Mouse (Mus musculus) ES-CJ7 (cell line): ENCODE data around the gene Etl4.
A peak's percentile ranks its signal among the peaks of the same experiment; 100 is the strongest.
"Not testable (repeated sequence)": the region's sequence is repeated elsewhere in the genome, so short reads cannot be mapped to it uniquely, and the experiment has no call there.

Source experiments
- DNase-seq: peaks from one replicate; pipeline ENCODE4 v3.0.0; 2011; ENCODE audit warnings: low read depth, low spot score

Etl4 gene

GRCm38 (mm10) chr2:20167073-20167472 is 257.5 kb downstream of the Etl4 start:
- DNase-seq: no peak

GRCm38 (mm10) chr2:20167566-20167965 is 258.0 kb downstream of the Etl4 start:
- DNase-seq: no peak

GRCm38 (mm10) chr2:20168156-20168555 is 258.6 kb downstream of the Etl4 start:
- no peak for DNase-seq

- peak; percentile 91 for DNase-seq
Measured at GRCm38 (mm10) chr2:20176456-20177184, 267.0 kb downstream of the Etl4 start.

GRCm38 (mm10) chr2:20177236-20177635 is 267.7 kb downstream of the Etl4 start:
- peak; percentile 48 for DNase-seq

GRCm38 (mm10) chr2:20180561-20180960 is 271.0 kb downstream of the Etl4 start:
- DNase-seq: peak; percentile 12

- not testable (repeated sequence) for DNase-seq
Measured at GRCm38 (mm10) chr2:20187223-20187622, 277.6 kb downstream of the Etl4 start.

- no peak for DNase-seq
Measured at GRCm38 (mm10) chr2:20203011-20203410, 293.4 kb downstream of the Etl4 start.

- DNase-seq: no peak
Measured at GRCm38 (mm10) chr2:20206647-20207046, 297.1 kb downstream of the Etl4 start.

GRCm38 (mm10) chr2:20208683-20209194 is 299.2 kb downstream of the Etl4 start:
- peak; percentile 17 for DNase-seq

GRCm38 (mm10) chr2:20209359-20209758 is 299.8 kb downstream of the Etl4 start:
- peak; percentile 96 for DNase-seq

GRCm38 (mm10) chr2:20216275-20216674 is 306.7 kb downstream of the Etl4 start:
- DNase-seq: no peak

GRCm38 (mm10) chr2:20216686-20217437 is 307.3 kb downstream of the Etl4 start:
- no peak for DNase-seq

- DNase-seq: no peak
Measured at GRCm38 (mm10) chr2:20231371-20231770, 321.8 kb downstream of the Etl4 start.

GRCm38 (mm10) chr2:20248043-20248664 is 338.6 kb downstream of the Etl4 start:
- DNase-seq: no peak

- no peak for DNase-seq
Measured at GRCm38 (mm10) chr2:20249403-20249802, 339.8 kb downstream of the Etl4 start.

GRCm38 (mm10) chr2:20276124-20276523 is 366.5 kb downstream of the Etl4 start:
- DNase-seq: peak; percentile 60

GRCm38 (mm10) chr2:20281903-20282302 is 372.3 kb downstream of the Etl4 start:
- no peak for DNase-seq

- DNase-seq: no peak
Measured at GRCm38 (mm10) chr2:20284425-20284824, 374.8 kb downstream of the Etl4 start.

GRCm38 (mm10) chr2:20290982-20291740 is 381.6 kb downstream of the Etl4 start:
- DNase-seq: no peak

GRCm38 (mm10) chr2:20291741-20292110 is 382.1 kb downstream of the Etl4 start:
- DNase-seq: no peak

GRCm38 (mm10) chr2:20293336-20293735 is 383.8 kb downstream of the Etl4 start:
- DNase-seq: no peak
